ENCODE assay signal across 28 mouse cellular contexts in genomic region chr1:72107125-72107524, GRCm38 (mm10).
DNase-seq lines count a peak whose midpoint lies in the region; ATAC-seq lines count a peak whose summit lies in the region.
"Had no signal": no experiment of that assay in that cellular context is flagged by ENCODE, and none has a peak within 500 bp of the region (broad histone marks: within the 10 kb centered on the region; RNA-seq: fewer than 3 reads in every experiment).

No protein-coding gene starts in this region.

- H3K27me3 ChIP-seq in heart, embryonic 11.5 days (ENCODE audit: control insufficient read depth, insufficient read depth, low read length) = no peaks in the 10 kb centered on the region
- H3K27me3 ChIP-seq: embryonic facial prominence, embryonic 13.5 days; forebrain, embryonic 12.5 days; heart, embryonic 12.5 days; intestine, embryonic 15.5 days; limb, embryonic 15.5 days; neural tube, embryonic 15.5 days had no signal

- H3K9ac ChIP-seq in heart, embryonic 11.5 days (ENCODE audit: low read depth, low read length) = no peak overlapping the region
- H3K9ac ChIP-seq: embryonic facial prominence, embryonic 13.5 days; forebrain, embryonic 12.5 days; heart, embryonic 12.5 days; intestine, embryonic 15.5 days; limb, embryonic 15.5 days; lung, embryonic 14.5 days; neural tube, embryonic 15.5 days had no signal

- H3K4me2 ChIP-seq in heart, embryonic 11.5 days = no peak overlapping the region
- H3K4me2 ChIP-seq: embryonic facial prominence, embryonic 13.5 days; forebrain, embryonic 12.5 days; heart, embryonic 12.5 days; intestine, embryonic 15.5 days; limb, embryonic 15.5 days; lung, embryonic 14.5 days; neural tube, embryonic 15.5 days had no signal

- peak; percentile 85 for DNase-seq in heart, adult 11 months
- peak; percentile 63 for DNase-seq in 416B (ENCODE audit: low read depth)
- DNase-seq in layer of hippocampus, adult 9-10 months (ENCODE audit: low spot score) = no peak
- no peak for DNase-seq in ovary, postnatal 10 days (ENCODE audit: low spot score)
- DNase-seq in frontal cortex, postnatal 10 days (ENCODE audit: low spot score in 2 of 2) = no peak
- DNase-seq: cerebellum, adult 18-20 months; cerebellum, postnatal 14 days; embryo, embryonic 11 days; heart, postnatal 10 days; kidney, adult 8-10 months; kidney, postnatal 10 days; layer of hippocampus, postnatal 36 days; lung, embryonic 14.5 days; right cerebral cortex, postnatal 25 days; spleen, adult 18-20 months had no signal

- H3K4me1 ChIP-seq in heart, embryonic 11.5 days (ENCODE audit: control insufficient read depth, insufficient read depth, low read length) = no peaks in the 10 kb centered on the region
- H3K4me1 ChIP-seq: forebrain, embryonic 12.5 days; hindbrain, embryonic 10.5 days; intestine, embryonic 15.5 days; neural tube, embryonic 15.5 days had no signal

- no peaks in the 10 kb centered on the region for H3K9me3 ChIP-seq in heart, embryonic 11.5 days (replicated peaks; ENCODE audit: control insufficient read depth, low read length)
- H3K9me3 ChIP-seq: embryonic facial prominence, embryonic 13.5 days; forebrain, embryonic 12.5 days; heart, embryonic 12.5 days; hindbrain, embryonic 10.5 days; intestine, embryonic 15.5 days; limb, embryonic 15.5 days; neural tube, embryonic 15.5 days had no signal

- H3K36me3 ChIP-seq in heart, embryonic 11.5 days (ENCODE audit: control insufficient read depth, insufficient read depth, low read length) = no peaks in the 10 kb centered on the region
- H3K36me3 ChIP-seq: embryonic facial prominence, embryonic 13.5 days; forebrain, embryonic 12.5 days; heart, embryonic 12.5 days; hindbrain, embryonic 10.5 days; intestine, embryonic 15.5 days; limb, embryonic 15.5 days; neural tube, embryonic 15.5 days had no signal

- H3K4me3 ChIP-seq in heart, embryonic 11.5 days (ENCODE audit: low read depth, low read length) = no peak overlapping the region
- H3K4me3 ChIP-seq: embryonic facial prominence, embryonic 13.5 days; erythroblast, embryonic 14.5 days; forebrain, embryonic 12.5 days; heart, embryonic 12.5 days; hindbrain, embryonic 10.5 days; intestine, embryonic 15.5 days; limb, embryonic 15.5 days; neural tube, embryonic 15.5 days had no signal

- H3K27ac ChIP-seq in heart, embryonic 11.5 days (ENCODE audit: low read depth, low read length) = no peak overlapping the region
- H3K27ac ChIP-seq: embryonic facial prominence, embryonic 13.5 days; forebrain, embryonic 12.5 days; hindbrain, embryonic 10.5 days; intestine, embryonic 15.5 days; limb, embryonic 15.5 days; neural tube, embryonic 15.5 days had no signal

- ATAC-seq in heart, embryonic 11.5 days (replicated peaks; ENCODE audit: insufficient number of reproducible peaks, low FRiP score, low TSS enrichment) = no peak
- ATAC-seq in granulocyte monocyte progenitor cell, adult 5-6 weeks (replicated peaks; ENCODE audit: poor library complexity, severe bottlenecking) = peak; percentile 92
- ATAC-seq in megakaryocyte, adult 5-6 weeks (ENCODE audit: poor library complexity, severe bottlenecking) = peak; percentile 95
- ATAC-seq: hindbrain, embryonic 16.5 days; intestine, embryonic 15.5 days; midbrain, embryonic 16.5 days had no signal

- 71% methylated on average over 7 of the region's 7 CpGs for WGBS in heart, embryonic 11.5 days (ENCODE audit: insufficient replicate concordance)

Comparison
In these comparisons a context has a peak if more than half of its experiments do, and no peak if none do; other contexts are left out.
1. DNase-seq: peak in heart, adult 11 months (single experiment) and 416B (single experiment); none in layer of hippocampus, adult 9-10 months (single experiment), ovary, postnatal 10 days (single experiment) and frontal cortex, postnatal 10 days (0 of 2).